Mouse (Mus musculus) hindbrain, postnatal 0 days (tissue): Measurements from ENCODE around the gene Arhgap22. TPM values are rescaled to one million over a fixed set of nuclear protein-coding genes. Genes with fewer than 3 reads are reported as not detected.
A peak's percentile ranks its signal among the peaks of the same experiment; 100 is the strongest.

Experiments
- ATAC-seq: fragments of 200-750 bp; cut with Nextera tagmentation; 2 replicates; pipeline ENCODE4 v1.8.0; 2017; ENCODE audit warnings: mild to moderate bottlenecking, moderate TSS enrichment, moderate library complexity
- DNase-seq: peaks from one replicate; pipeline ENCODE4 v3.0.0-alpha.2; 2015; ENCODE audit warnings: low spot score
- H3K27ac ChIP-seq: fragments of 300-500 bp; sonication (generic); 2 replicates; pipeline ENCODE4 v1.5.1; 2014; ENCODE audit warnings: mild to moderate bottlenecking
- H3K27me3 ChIP-seq: fragments of 300-500 bp; sonication (generic); 2 replicates; pipeline ENCODE4 v1.6.1; 2014; ENCODE audit warnings: low read length, mixed read lengths; ENCODE audit not compliant: insufficient read depth
- H3K36me3 ChIP-seq: fragments of 300-500 bp; sonication (generic); 2 replicates; pipeline ENCODE4 v1.6.1; 2014; ENCODE audit warnings: low read length, mixed read lengths; ENCODE audit not compliant: insufficient read depth
- H3K4me1 ChIP-seq: fragments of 300-500 bp; sonication (generic); 2 replicates; pipeline ENCODE4 v1.6.1; 2014; ENCODE audit warnings: antibody characterized with exemption, low read length, mixed read lengths; ENCODE audit not compliant: insufficient read depth
- H3K4me2 ChIP-seq: fragments of 300-500 bp; sonication (generic); 2 replicates; pipeline ENCODE4 v1.6.1; 2014; ENCODE audit warnings: low read depth, mild to moderate bottlenecking, low read length, moderate library complexity, mixed read lengths
- H3K4me3 ChIP-seq: fragments of 300-500 bp; sonication (generic); 2 replicates; pipeline ENCODE4 v1.5.1; 2014; ENCODE audit warnings: low read length
- H3K9ac ChIP-seq: fragments of 300-500 bp; sonication (generic); replicated peaks from 2 replicates; pipeline ENCODE4 v1.6.1; 2014; ENCODE audit warnings: mild to moderate bottlenecking, low read length, moderate library complexity, mixed read lengths
- H3K9me3 ChIP-seq: fragments of 300-500 bp; sonication (generic); 2 replicates; pipeline ENCODE4 v1.6.1; 2016; ENCODE audit warnings: low read length, mixed read lengths
- CTCF ChIP-seq: IDR thresholded peaks from 2 replicates; pipeline ENCODE4 v1.5.1; 2016; ENCODE audit warnings: antibody characterized with exemption, control low read depth, low read depth
- WGBS: fragments of 180-500 bp; shearing (Covaris S2); extraction: QIAGEN DNeasy Blood & Tissue Kit; methylation state at CpG from one replicate; pipeline ENCODE4 v1.1.7; 2014; 5-methylcytosine and 5-hydroxymethylcytosine counted together
- polyA plus RNA-seq: library from polyadenylated mRNA; unstranded; fragments of >200 nt; fragmentation: Nextera tagmentation; extraction: Ambion mirVana; gene quantifications from 2 replicates; pipeline ENCODE4 v1.2.1, GENCODE M21; 2015
- total RNA-seq: library from RNA; depleted of rRNA; stranded (reverse); fragments of >200 nt; gene quantifications from 2 replicates; pipeline ENCODE4 v1.2.3, GENCODE M21; 2014

The Arhgap22 gene
- total and polyA plus RNA-seq, 2 experiments from 2014 or later, result 4.4 to 5.0 TPM

GRCm38 (mm10) chr14:33296698-33297341 lies 83.0 kb downstream of the Arhgap22 start:
- H3K9me3 ChIP-seq, result no peaks in the 10 kb centered on the region
- TF ChIP-seq CTCF, result no peak
- no peak overlapping the region for H3K4me3 ChIP-seq
- H3K27ac ChIP-seq, result no peak overlapping the region
- no peak overlapping the region for H3K4me2 ChIP-seq
- no peaks in the 10 kb centered on the region for H3K36me3 ChIP-seq
- DNase-seq (peak; percentile 57), ATAC-seq (peak; percentile 71)
- H3K9ac ChIP-seq, result no peak overlapping the region; the same call in 1 of the 2 replicates
- WGBS, result 60% methylated on average over 16 of the region's 16 CpGs
- no peaks in the 10 kb centered on the region for H3K27me3 ChIP-seq
- no peaks in the 10 kb centered on the region; the same call in 1 of the 2 replicates for H3K4me1 ChIP-seq

GRCm38 (mm10) chr14:33300591-33300990 lies 86.8 kb downstream of the Arhgap22 start:
- DNase-seq, result no peak
- Histone ChIP-seq H3K4me3 (no peak overlapping the region), H3K4me1 (no peaks in the 10 kb centered on the region; the same call in 1 of the 2 replicates), H3K4me2 (no peak overlapping the region), H3K9me3 (no peaks in the 10 kb centered on the region), H3K27ac (no peak overlapping the region), H3K9ac (no peak overlapping the region), H3K27me3 (no peaks in the 10 kb centered on the region), H3K36me3 (no peaks in the 10 kb centered on the region)
- no peak for TF ChIP-seq CTCF
- WGBS, result 34% methylated on average over 2 of the region's 2 CpGs
- no peak for ATAC-seq

- Histone ChIP-seq H3K4me2 (no peak overlapping the region), H3K4me1 (no peaks in the 10 kb centered on the region), H3K4me3 (no peak overlapping the region), H3K36me3 (no peaks in the 10 kb centered on the region), H3K27ac (no peak overlapping the region), H3K27me3 (no peaks in the 10 kb centered on the region), H3K9ac (no peak overlapping the region), H3K9me3 (no peaks in the 10 kb centered on the region)
- WGBS, result 23% methylated on average over 9 of the region's 9 CpGs
- DNase-seq, result peak; percentile 90
- peak; percentile 63 for ATAC-seq
- TF ChIP-seq CTCF, result peak; percentile 95
Observed at GRCm38 (mm10) chr14:33303348-33303819, 89.6 kb downstream of the Arhgap22 start.

- Histone ChIP-seq H3K36me3 (no peaks in the 10 kb centered on the region), H3K27me3 (no peaks in the 10 kb centered on the region), H3K9me3 (no peaks in the 10 kb centered on the region), H3K4me3 (no peak overlapping the region), H3K27ac (no peak overlapping the region), H3K4me1 (no peaks in the 10 kb centered on the region), H3K9ac (no peak overlapping the region), H3K4me2 (no peak overlapping the region)
- WGBS, result 75% methylated on average over 12 of the region's 12 CpGs
- ATAC-seq (no peak), DNase-seq (no peak)
- TF ChIP-seq CTCF, result no peak
Observed at GRCm38 (mm10) chr14:33305645-33306281, 91.9 kb downstream of the Arhgap22 start.

- no peak overlapping the region for H3K4me2 ChIP-seq
- no peaks in the 10 kb centered on the region for H3K9me3 ChIP-seq
- no peak for DNase-seq
- no peaks in the 10 kb centered on the region for H3K36me3 ChIP-seq
- 59% methylated on average over 4 of the region's 4 CpGs for WGBS
- H3K4me3 ChIP-seq, result no peak overlapping the region
- no peak for ATAC-seq
- no peak overlapping the region for H3K27ac ChIP-seq
- H3K27me3 ChIP-seq, result no peaks in the 10 kb centered on the region
- no peak overlapping the region for H3K9ac ChIP-seq
- no peaks in the 10 kb centered on the region for H3K4me1 ChIP-seq
- no peak for TF ChIP-seq CTCF
Observed at GRCm38 (mm10) chr14:33310719-33311118, 96.9 kb downstream of the Arhgap22 start.

- whole genome bisulfite sequencing, result 35% methylated on average over 4 of the region's 4 CpGs
- no peak for DNase-seq
- no peak for TF ChIP-seq CTCF
Observed at GRCm38 (mm10) chr14:33312309-33312708, 98.5 kb downstream of the Arhgap22 start.

GRCm38 (mm10) chr14:33313624-33314023 lies 99.8 kb downstream of the Arhgap22 start:
- no peak overlapping the region for H3K4me3 ChIP-seq
- no peaks in the 10 kb centered on the region for H3K36me3 ChIP-seq
- H3K27me3 ChIP-seq, result no peaks in the 10 kb centered on the region; the same call in 1 of the 2 replicates
- 1% methylated on average over 4 of the region's 4 CpGs for WGBS
- DNase-seq (peak; percentile 87), ATAC-seq (peak; percentile 64)
- no peak overlapping the region for H3K4me2 ChIP-seq
- peak; percentile 100 for TF ChIP-seq CTCF
- no peak overlapping the region for H3K9ac ChIP-seq
- no peaks in the 10 kb centered on the region for H3K4me1 ChIP-seq
- H3K27ac ChIP-seq, result no peak overlapping the region
- no peaks in the 10 kb centered on the region for H3K9me3 ChIP-seq

More at GRCm38 (mm10) chr14:33312309-33312708, 98.5 kb downstream of the Arhgap22 start:
- Histone ChIP-seq H3K36me3 (no peaks in the 10 kb centered on the region), H3K9ac (no peak overlapping the region), H3K9me3 (no peaks in the 10 kb centered on the region), H3K27me3 (no peaks in the 10 kb centered on the region; the same call in 1 of the 2 replicates), H3K4me3 (no peak overlapping the region), H3K27ac (no peak overlapping the region), H3K4me2 (no peak overlapping the region), H3K4me1 (no peaks in the 10 kb centered on the region)
- no peak for ATAC-seq
